Mouse (Mus musculus) embryonic fibroblast, embryonic 13.5 days (primary cell): ENCODE results near the gene Gpr61. TPM values are rescaled to one million over a fixed set of nuclear protein-coding genes. Genes with fewer than 3 reads are reported as not detected.

Experiments used
- H3K27ac ChIP-seq: 2 replicates; pipeline ENCODE4 v1.5.1; 2012; ENCODE audit warnings: low read length, control low read depth, inconsistent platforms; ENCODE audit not compliant: insufficient read depth
- H3K4me1 ChIP-seq: 2 replicates; pipeline ENCODE4 v1.6.1; 2011; ENCODE audit warnings: low read length; ENCODE audit not compliant: control insufficient read depth, insufficient read depth
- H3K4me3 ChIP-seq: 2 replicates; pipeline ENCODE4 v1.5.1; 2011; ENCODE audit warnings: mild to moderate bottlenecking, control low read depth, low read length; ENCODE audit not compliant: insufficient read depth
- CTCF ChIP-seq: IDR thresholded peaks from 2 replicates; pipeline ENCODE4 v1.5.1; 2011; ENCODE audit warnings: mild to moderate bottlenecking, control low read depth, low read length, moderate library complexity, borderline replicate concordance; ENCODE audit not compliant: insufficient read depth
- POLR2A ChIP-seq: IDR thresholded peaks from 2 replicates; pipeline ENCODE4 v1.6.1; 2011; ENCODE audit warnings: low read depth, mild to moderate bottlenecking, control low read depth, low read length, moderate library complexity
- polyA plus RNA-seq: library from polyadenylated mRNA; stranded (reverse); fragments of >200 nt; gene quantifications from 2 replicates; pipeline ENCODE4 v1.2.4, GENCODE M21; 2011; ENCODE audit warnings: low read depth; ENCODE audit not compliant: missing spikeins, insufficient read length

Gpr61 gene
- polyA plus RNA-seq, 1 experiment: not detected

DNA sequence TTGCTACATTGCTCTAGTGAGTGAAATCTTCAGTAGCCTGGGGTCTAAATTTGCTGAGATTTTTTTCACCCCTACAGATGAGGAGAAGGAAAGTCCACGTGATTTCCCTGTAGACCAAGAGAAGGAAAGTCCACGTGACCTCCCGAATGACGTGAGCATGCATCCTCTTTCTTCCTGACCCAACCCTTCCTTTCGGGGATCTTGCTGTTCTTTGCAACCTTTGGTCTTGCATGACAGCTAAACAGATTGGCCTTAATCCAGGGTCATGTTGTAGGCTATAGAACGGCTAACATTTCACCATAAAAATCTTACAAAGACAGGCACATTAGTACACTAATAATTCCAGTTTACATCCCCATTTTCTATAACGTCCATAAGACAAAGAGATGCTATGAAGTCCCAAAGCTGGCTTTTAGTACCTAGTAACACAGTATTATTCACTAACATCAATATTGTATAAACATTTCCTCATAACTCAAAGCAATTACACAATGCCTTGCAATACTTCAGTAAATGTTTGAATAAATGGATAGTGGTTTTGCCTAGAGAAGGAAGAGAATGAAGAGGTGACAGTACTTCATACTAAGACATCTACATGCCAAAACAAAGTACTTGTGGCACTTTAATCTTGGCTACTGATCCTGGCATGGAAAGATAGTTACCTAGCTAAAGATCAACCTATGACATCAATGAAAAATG, 40.9 kb downstream of the Gpr61 start:
- H3K27ac ChIP-seq: no peak overlapping the region
- H3K4me3 ChIP-seq: no peak overlapping the region
- H3K4me1 ChIP-seq: no peaks in the 10 kb centered on the region
- TF ChIP-seq POLR2A (no peak), CTCF (no peak)

DNA sequence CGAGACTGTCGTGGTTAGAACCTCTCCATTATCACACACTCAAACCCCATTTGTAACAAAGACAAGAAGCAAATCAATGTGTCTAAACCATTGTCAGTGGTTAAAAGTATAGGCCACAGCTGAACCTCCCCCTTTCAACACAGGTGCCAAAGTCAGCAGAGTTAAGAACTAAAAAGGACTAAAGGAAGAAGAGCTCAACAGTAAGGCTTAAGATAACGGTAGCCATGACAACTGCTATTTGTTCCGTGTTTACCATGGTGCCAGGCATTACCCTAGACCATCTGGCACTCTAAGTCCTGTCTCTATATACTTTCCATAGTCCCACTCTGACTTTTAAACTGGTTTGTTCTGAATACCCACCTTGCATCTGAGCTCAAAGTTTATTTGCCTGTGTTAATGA, 42.0 kb downstream of the Gpr61 start:
- Histone ChIP-seq H3K27ac (no peak overlapping the region), H3K4me3 (no peak overlapping the region), H3K4me1 (no peaks in the 10 kb centered on the region)
- no peak for TF ChIP-seq POLR2A
- no peak for TF ChIP-seq CTCF

DNA sequence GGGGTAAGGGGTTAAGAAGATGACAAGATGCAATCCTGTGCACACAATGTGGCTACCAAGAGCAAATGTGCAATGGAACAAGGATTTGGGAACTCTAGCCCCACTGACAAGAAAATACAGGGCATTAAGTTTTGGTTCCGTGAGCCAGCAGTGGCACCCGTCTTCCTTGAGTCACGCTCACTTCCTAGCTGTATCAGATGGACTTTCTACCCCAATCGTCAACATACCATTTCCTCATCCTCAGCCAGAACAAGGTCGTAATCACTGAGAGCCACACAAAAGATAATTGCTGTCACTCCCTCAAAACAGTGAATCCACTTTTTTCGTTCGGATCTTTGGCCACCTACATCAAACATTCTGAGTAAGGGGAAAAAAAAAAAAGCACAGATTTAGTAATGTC, 42.4 kb downstream of the Gpr61 start:
- no peak for TF ChIP-seq POLR2A
- no peak for TF ChIP-seq CTCF
- no peaks in the 10 kb centered on the region for H3K4me1 ChIP-seq
- no peak overlapping the region for H3K4me3 ChIP-seq
- H3K27ac ChIP-seq: no peak overlapping the region

- H3K27ac ChIP-seq: no peak overlapping the region
- H3K4me1 ChIP-seq: no peaks in the 10 kb centered on the region
- no peak for TF ChIP-seq CTCF
- TF ChIP-seq POLR2A: no peak
- no peak overlapping the region for H3K4me3 ChIP-seq
Measured at GRCm38 (mm10) chr3:108111320-108111719, 43.4 kb downstream of the Gpr61 start.

GRCm38 (mm10) chr3:108105281-108105680, 49.4 kb downstream of the Gpr61 start:
- Histone ChIP-seq H3K27ac (no peak overlapping the region), H3K4me1 (no peaks in the 10 kb centered on the region), H3K4me3 (no peak overlapping the region)
- TF ChIP-seq POLR2A: no peak
- TF ChIP-seq CTCF: no peak

DNA sequence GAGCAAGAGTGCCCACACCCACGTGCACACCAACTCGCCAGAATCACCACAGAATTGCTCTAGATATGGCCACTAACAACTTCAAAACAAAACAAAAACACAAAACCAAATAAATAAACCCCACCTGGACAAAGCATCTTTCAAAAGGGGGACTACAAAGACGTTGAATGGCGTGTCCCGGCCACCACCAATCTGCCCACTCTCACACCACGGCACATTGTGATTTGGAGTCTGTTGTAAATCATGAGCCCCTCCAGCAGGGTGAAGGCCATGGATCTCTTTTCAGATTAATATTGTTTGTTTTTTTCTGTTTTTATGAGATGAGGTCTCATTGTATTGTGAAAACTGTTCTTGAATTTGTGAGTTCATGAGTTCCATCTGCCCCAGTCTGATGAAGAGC, 52.6 kb downstream of the Gpr61 start:
- no peak overlapping the region for H3K4me3 ChIP-seq
- no peak overlapping the region for H3K27ac ChIP-seq
- TF ChIP-seq CTCF: no peak
- TF ChIP-seq POLR2A: no peak
- H3K4me1 ChIP-seq: no peaks in the 10 kb centered on the region

DNA sequence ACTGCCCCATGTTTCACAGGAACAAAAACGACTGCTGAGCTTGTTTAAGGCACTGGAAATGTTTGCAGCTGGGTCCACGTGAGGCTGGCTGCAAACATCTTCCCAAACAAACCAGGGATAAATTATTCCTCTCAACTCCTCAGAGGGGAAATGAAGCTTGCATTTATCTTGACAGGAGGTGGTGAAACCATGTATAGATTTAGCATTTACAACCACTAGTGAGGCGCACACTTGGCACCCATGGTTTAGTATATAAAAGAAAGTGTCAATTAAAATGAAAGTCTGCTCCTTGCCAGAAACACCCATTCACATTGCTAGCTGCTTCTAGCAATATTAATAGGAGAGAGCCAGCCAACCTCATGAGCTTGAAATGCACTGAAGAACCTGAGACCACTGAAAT, 53.1 kb downstream of the Gpr61 start:
- Histone ChIP-seq H3K4me1 (0 out of 2 replicates have a peak, but pooled peaks cover 2% of the 10 kb centered on the region), H3K4me3 (no peak overlapping the region)
- TF ChIP-seq POLR2A (no peak), CTCF (no peak)

More for the DNA sequence above, 53.1 kb downstream of the Gpr61 start:
- no peak overlapping the region for H3K27ac ChIP-seq

Other genes starting within 250 kb of the Gpr61 start
- gene Gstm7, start 223.1 kb downstream of the Gpr61 start, polyA plus RNA-seq: 1.3 and 2.3 TPM in 2 replicates
- 2.0 and 3.7 TPM in 2 replicates for gene Gstm6, start 211.1 kb downstream of the Gpr61 start, polyA plus RNA-seq
- not detected in 2 replicates for gene Gstm3, start 185.6 kb downstream of the Gpr61 start, polyA plus RNA-seq
- gene Gstm2, start 168.4 kb downstream of the Gpr61 start, polyA plus RNA-seq: 59.6 and 62.2 TPM in 2 replicates
- 51.2 and 63.8 TPM in 2 replicates for gene Gstm1, start 136.9 kb downstream of the Gpr61 start, polyA plus RNA-seq
- gene Gstm4, start 110.0 kb downstream of the Gpr61 start, polyA plus RNA-seq: 11.1 and 11.5 TPM in 2 replicates
- 48.3 and 50.0 TPM in 2 replicates for gene Ampd2, start 68.2 kb downstream of the Gpr61 start, polyA plus RNA-seq
- gene Gnat2, start 62.1 kb downstream of the Gpr61 start, polyA plus RNA-seq: 1.0 and 1.1 TPM in 2 replicates
- 138 and 152 TPM in 2 replicates for gene Gnai3, start 8.7 kb downstream of the Gpr61 start, polyA plus RNA-seq
- gene Amigo1, start 31.5 kb upstream of the Gpr61 start, polyA plus RNA-seq: 3.1 and 5.5 TPM in 2 replicates
- gene Cyb561d1, start 46.3 kb upstream of the Gpr61 start, polyA plus RNA-seq: 2.7 and 3.5 TPM in 2 replicates
- gene Atxn7l2, start 56.1 kb upstream of the Gpr61 start, polyA plus RNA-seq: 4.1 and 6.2 TPM in 2 replicates
- not detected in 2 replicates for gene Sypl2, start 71.8 kb upstream of the Gpr61 start, polyA plus RNA-seq
- gene Psma5, start 102.0 kb upstream of the Gpr61 start, polyA plus RNA-seq: 118 and 123 TPM in 2 replicates
- gene Sort1, start 129.2 kb upstream of the Gpr61 start, polyA plus RNA-seq: 14.0 and 19.2 TPM in 2 replicates
- not detected in 2 replicates for gene Mybphl, start 210.0 kb upstream of the Gpr61 start, polyA plus RNA-seq
- 149 and 152 TPM in 2 replicates for gene Psrc1, start 229.0 kb upstream of the Gpr61 start, polyA plus RNA-seq